Mouse (Mus musculus) activated CD4-positive, CD25-positive, alpha-beta regulatory T cell (primary cell): Measurements from ENCODE around the gene Rps6kl1. TPM values are rescaled to one million over a fixed set of nuclear protein-coding genes. Genes with fewer than 3 reads are reported as not detected.

Experiments
- polyA plus RNA-seq, 2 experiments: library from polyadenylated mRNA; unstranded; fragments of 100-300 nt; shearing (Covaris generic); gene quantifications; one replicate each; pipeline ENCODE4 v1.2.1; 2017

Gene Rps6kl1
- polyA plus RNA-seq, result 1 to 10 TPM; 1.1 to 1.7 TPM

DNA sequence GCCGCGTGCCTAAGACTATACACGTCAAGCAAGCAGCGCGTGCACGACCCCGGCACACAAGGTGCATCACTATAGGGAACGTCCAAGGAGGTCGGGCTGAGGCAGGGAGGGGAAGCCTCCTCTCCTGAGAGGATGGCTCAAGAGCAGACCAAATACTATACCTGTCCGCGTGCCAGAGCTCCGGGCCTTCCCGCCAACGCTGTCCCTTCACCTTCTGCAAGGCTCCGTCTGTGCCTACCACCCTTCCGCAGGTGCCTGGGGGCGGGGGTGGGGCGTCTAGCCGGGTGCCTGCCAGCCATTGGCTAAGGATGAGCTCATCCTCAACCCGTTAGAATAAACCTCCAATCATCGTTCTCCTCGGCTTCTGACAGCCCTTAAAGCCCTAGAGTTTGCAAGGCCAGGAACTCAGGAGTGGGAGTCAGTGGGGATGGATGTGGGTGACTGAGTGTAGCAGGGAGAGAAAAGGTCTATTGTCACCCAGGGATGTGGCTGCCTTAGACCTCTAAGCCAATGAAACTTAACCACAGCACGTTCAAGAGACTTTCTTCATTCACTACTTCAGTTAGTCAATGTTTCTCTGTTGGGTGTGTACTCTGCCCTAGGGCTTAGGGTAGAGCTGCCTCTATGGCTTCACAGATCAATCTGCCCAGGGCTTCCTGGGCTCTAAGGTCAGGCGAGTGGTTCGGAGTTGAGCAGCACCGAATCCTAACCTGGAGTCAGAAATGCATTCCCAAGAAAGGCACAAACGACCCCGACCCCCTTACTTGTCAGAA is at the start of gene Rps6kl1:
Rps6kl1 (minus strand) TSS at position 263 of the 773 bp plus-strand sequence.

DNA sequence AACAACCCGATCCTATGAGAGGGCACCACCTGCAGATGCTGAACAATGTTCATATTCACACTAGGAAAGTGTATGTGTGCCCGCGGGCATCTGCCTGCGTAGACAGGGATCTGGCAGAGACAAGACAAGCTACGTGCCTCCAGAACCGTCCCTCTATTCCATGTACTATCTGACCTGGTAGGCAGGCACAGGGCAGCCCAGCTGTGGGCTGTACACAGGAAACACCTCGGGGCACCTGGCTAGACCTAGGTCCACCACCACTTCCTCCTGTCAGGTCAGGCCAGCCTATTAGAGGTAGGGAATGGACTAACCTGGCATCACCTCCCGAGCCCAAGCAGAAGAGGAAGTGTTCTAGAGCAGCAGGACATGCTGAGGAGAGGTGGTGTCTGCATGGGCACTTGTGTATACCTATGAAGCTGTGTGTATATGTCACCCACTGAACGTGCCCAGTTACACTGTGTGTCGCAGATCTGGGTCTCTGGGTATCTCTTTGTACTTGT is 26.7 kb upstream of the Rps6kl1 start, which contains the start of gene Pgf:
Pgf (minus strand) TSS at position 51 of the 500 bp plus-strand sequence.

DNA sequence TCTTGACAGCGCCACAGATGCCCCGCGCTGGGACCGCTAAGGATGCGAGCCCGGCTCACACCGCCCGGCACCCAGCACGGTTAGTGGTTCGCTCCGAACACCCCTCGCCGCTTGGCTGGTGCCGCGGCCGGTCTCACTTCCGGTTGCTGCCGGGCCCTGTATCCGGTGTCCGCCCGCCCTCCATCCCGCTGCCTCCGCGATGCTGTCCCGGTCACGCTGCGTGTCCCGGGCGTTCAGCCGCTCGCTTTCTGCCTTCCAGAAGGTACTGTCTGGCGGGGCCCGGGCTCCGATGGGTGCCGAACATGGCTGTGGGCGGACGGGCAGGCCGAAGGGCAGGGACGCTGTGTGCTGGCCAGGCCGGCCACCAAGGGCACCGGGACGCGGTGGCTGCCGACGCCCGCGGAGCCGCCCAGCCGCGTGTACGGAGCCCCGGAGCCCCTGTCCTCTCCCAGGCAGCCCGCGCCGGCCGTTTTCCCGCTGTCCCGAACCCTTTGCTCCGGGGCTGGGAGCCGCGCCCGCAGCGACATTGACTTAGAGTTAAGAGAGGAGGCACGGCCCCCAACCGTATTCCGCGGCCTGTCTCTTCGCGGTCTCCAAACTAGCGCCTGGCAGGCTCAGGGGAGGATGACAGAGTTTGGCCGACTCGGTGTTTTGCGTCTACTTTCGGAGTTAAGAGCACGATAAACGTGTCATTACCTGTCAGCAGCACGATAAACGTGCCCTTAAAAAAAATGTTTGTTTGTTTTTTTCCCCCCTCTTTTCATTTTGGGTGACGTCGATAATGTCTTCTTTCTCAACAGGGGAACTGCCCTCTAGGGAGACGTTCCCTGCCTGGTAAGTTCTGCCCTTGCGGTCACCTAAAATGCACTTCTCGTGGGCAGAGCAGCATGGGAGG is 40.1 kb downstream of the Rps6kl1 start, which contains the start of the genes Prox2 and Dlst:
Prox2 (minus strand) TSS at position 62 of the 895 bp plus-strand sequence.
Dlst (plus strand) TSS at position 136 of the 895 bp plus-strand sequence.

Other genes with a start within 250 kb of the Rps6kl1 start
- 100 to 1,000 TPM; 117 to 147 TPM for gene Fcf1, start 180.4 kb downstream of the Rps6kl1 start, polyA plus RNA-seq
- 10 to 100 TPM; 18.5 to 52.4 TPM for gene Arel1, start 180.4 kb downstream of the Rps6kl1 start, polyA plus RNA-seq
- gene Ylpm1, start 154.9 kb downstream of the Rps6kl1 start, polyA plus RNA-seq, result 10 to 100 TPM; 26.8 to 27.5 TPM
- 1 to 10 TPM; 5.0 to 5.3 TPM for gene Prox2, start 40.5 kb downstream of the Rps6kl1 start, polyA plus RNA-seq
- 10 to 100 TPM; 86.4 to 95.1 TPM for gene Dlst, start 40.4 kb downstream of the Rps6kl1 start, polyA plus RNA-seq
- 1 to 10 TPM in 1 of 2 experiments, under 1 TPM in 1; 0.24 to 1.0 TPM for gene Pgf, start 26.5 kb upstream of the Rps6kl1 start, polyA plus RNA-seq
- 100 to 1,000 TPM; 104 to 118 TPM for gene Eif2b2, start 68.2 kb upstream of the Rps6kl1 start, polyA plus RNA-seq
- 10 to 100 TPM in 1 of 2 experiments, 1 to 10 TPM in 1; 8.5 to 12.7 TPM for gene Mlh3, start 119.3 kb upstream of the Rps6kl1 start, polyA plus RNA-seq
- 10 to 100 TPM; 38.3 to 57.0 TPM for gene Acyp1, start 137.2 kb upstream of the Rps6kl1 start, polyA plus RNA-seq
- not detected for gene Zc2hc1c, start 137.3 kb upstream of the Rps6kl1 start, polyA plus RNA-seq
- 10 to 100 TPM; 17.2 to 22.1 TPM for gene Nek9, start 188.1 kb upstream of the Rps6kl1 start, polyA plus RNA-seq
- gene Tmed10, start 223.6 kb upstream of the Rps6kl1 start, polyA plus RNA-seq, result 100 to 1,000 TPM; 174 to 177 TPM